23 mouse cellular contexts compared by ENCODE assay signal in the genomic region with DNA sequence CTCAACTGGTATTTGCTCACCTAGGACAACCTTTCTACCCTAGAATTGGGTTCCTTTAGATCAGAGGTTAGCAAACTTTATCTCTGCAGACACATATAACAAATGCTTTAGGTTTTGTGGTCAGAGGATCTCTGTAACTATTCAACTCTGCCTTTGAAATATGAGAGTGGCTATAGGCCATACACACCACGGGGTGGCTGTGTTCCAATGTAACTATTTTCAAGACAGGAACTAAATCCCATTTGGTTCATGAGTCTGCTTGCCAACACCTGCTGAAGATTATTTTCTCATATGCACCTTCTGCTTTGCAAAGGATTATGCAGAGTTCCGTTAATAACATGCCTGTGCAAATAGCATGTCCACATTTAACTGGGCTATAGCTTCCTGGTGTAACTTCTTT. TPM values are rescaled to one million over a fixed set of nuclear protein-coding genes. Genes with fewer than 3 reads are reported as not detected.
DNase-seq lines count a peak whose midpoint lies in the region; ATAC-seq and TF ChIP-seq lines count a peak whose summit lies in the region.
"Had no signal": no experiment of that assay in that cellular context is flagged by ENCODE, and none has a peak within 500 bp of the region (broad histone marks: within the 10 kb centered on the region; RNA-seq: fewer than 3 reads in every experiment).

No protein-coding gene starts in this region.

- no peak overlapping the region for H3K4me2 ChIP-seq in limb, embryonic 14.5 days (replicated peaks; ENCODE audit: low read depth, low read length, severe bottlenecking)
- H3K4me2 ChIP-seq: heart, embryonic 15.5 days; limb, embryonic 15.5 days; liver, embryonic 15.5 days; midbrain, embryonic 13.5 days; neural tube, embryonic 15.5 days had no signal

- H3K4me3 ChIP-seq in limb, embryonic 14.5 days (replicated peaks; ENCODE audit: low read length) = no peak overlapping the region
- no peak overlapping the region for H3K4me3 ChIP-seq in limb, embryonic 10.5 days
- H3K4me3 ChIP-seq: forebrain, embryonic 10.5 days; heart, embryonic 15.5 days; limb, embryonic 15.5 days; liver, embryonic 15.5 days; midbrain, embryonic 13.5 days; neural tube, embryonic 15.5 days had no signal

- no peak overlapping the region for H3K9ac ChIP-seq in limb, embryonic 14.5 days (ENCODE audit: low read depth, low read length, severe bottlenecking)
- H3K9ac ChIP-seq: forebrain, postnatal 0 days; heart, embryonic 15.5 days; limb, embryonic 15.5 days; liver, embryonic 15.5 days; midbrain, embryonic 13.5 days; neural tube, embryonic 15.5 days had no signal

- H3K4me1 ChIP-seq in limb, embryonic 14.5 days (ENCODE audit: control insufficient read depth, insufficient read depth, low read length) = 0 out of 2 replicates have a peak, but pooled peaks cover 5% of the 10 kb centered on the region
- no peaks in the 10 kb centered on the region for H3K4me1 ChIP-seq in limb, embryonic 10.5 days
- H3K4me1 ChIP-seq: forebrain, embryonic 10.5 days; heart, embryonic 15.5 days; liver, embryonic 15.5 days; midbrain, embryonic 13.5 days; neural tube, embryonic 15.5 days had no signal

- H3K9me3 ChIP-seq in limb, embryonic 14.5 days (ENCODE audit: control insufficient read depth, low read length) = no peaks in the 10 kb centered on the region
- H3K9me3 ChIP-seq in limb, embryonic 10.5 days (replicated peaks) = no peaks in the 10 kb centered on the region
- H3K9me3 ChIP-seq: forebrain, embryonic 10.5 days; heart, embryonic 15.5 days; limb, embryonic 15.5 days; liver, embryonic 15.5 days; midbrain, embryonic 13.5 days; neural tube, embryonic 15.5 days had no signal

- 18% methylated on average over 2 of the region's 2 CpGs for WGBS in limb, embryonic 14.5 days
- WGBS in limb, embryonic 10.5 days = 72% methylated on average over 2 of the region's 2 CpGs

- peaks cover 4% of the 10 kb centered on the region; the same call in 1 of the 2 replicates for H3K36me3 ChIP-seq in limb, embryonic 14.5 days (ENCODE audit: control insufficient read depth, insufficient read depth, low read length)
- H3K36me3 ChIP-seq in limb, embryonic 10.5 days = 0 out of 2 replicates have a peak, but pooled peaks cover 1% of the 10 kb centered on the region
- H3K36me3 ChIP-seq: heart, embryonic 15.5 days; limb, embryonic 15.5 days; liver, embryonic 15.5 days; neural tube, embryonic 15.5 days had no signal

- no peak for TF ChIP-seq POLR2A in limb, embryonic 14.5 days (IDR thresholded peaks at IDR 0.05; ENCODE audit: borderline replicate concordance, extremely low read depth, insufficient read depth, insufficient read length)
- no peak for TF ChIP-seq POLR2A in brain, embryonic 14.5 days (IDR thresholded peaks at IDR 0.05; ENCODE audit: borderline replicate concordance, extremely low read depth, insufficient read depth, insufficient read length, poor library complexity, severe bottlenecking)

- no peak overlapping the region for H3K27ac ChIP-seq in limb, embryonic 14.5 days (replicated peaks; ENCODE audit: low read depth, low read length)
- H3K27ac ChIP-seq in limb, embryonic 10.5 days = no peak overlapping the region
- H3K27ac ChIP-seq: forebrain, embryonic 10.5 days; heart, embryonic 15.5 days; limb, embryonic 15.5 days; liver, embryonic 15.5 days; macrophage; midbrain, embryonic 13.5 days; neural tube, embryonic 15.5 days had no signal

- peak; percentile 10 for DNase-seq in cerebellum, adult 11 months
- no peak for DNase-seq in cerebellum, postnatal 4 days (ENCODE audit: low spot score in 2 of 2)
- peak; percentile 52 for DNase-seq in limb, embryonic 14.5 days (ENCODE audit: low spot score)
- no peak for DNase-seq in limb, embryonic 10.5 days (ENCODE audit: low spot score)
- DNase-seq in brain, embryonic 14.5 days (ENCODE audit: low read depth) = peak; percentile 15
- no peak for DNase-seq in spleen, postnatal 10 days (ENCODE audit: low spot score in 2 of 2)
- DNase-seq in yolk sac, embryonic 10.5 days (ENCODE audit: low spot score) = no peak
- DNase-seq: adrenal gland, adult 2 months; embryo, embryonic 11 days; forebrain, postnatal 0 days; heart, adult 18-20 months; heart, postnatal 4 days; thymus, postnatal 25 days had no signal

- peak; percentile 55; the same call in 1 of the 2 replicates for ATAC-seq in limb, embryonic 14.5 days (ENCODE audit: low FRiP score, low read depth)
- ATAC-seq in megakaryocyte-erythroid progenitor cell, adult 5-6 weeks (replicated peaks; ENCODE audit: low FRiP score, low TSS enrichment, poor library complexity, severe bottlenecking) = peak; percentile 50; the same call in 1 of the 2 replicates
- ATAC-seq: forebrain, postnatal 0 days; hindbrain, embryonic 16.5 days; intestine, postnatal 0 days; midbrain, embryonic 13.5 days had no signal

- no peaks in the 10 kb centered on the region for H3K27me3 ChIP-seq in limb, embryonic 14.5 days (ENCODE audit: control insufficient read depth, insufficient read depth, low read length)
- H3K27me3 ChIP-seq in limb, embryonic 10.5 days (ENCODE audit: low read depth, poor library complexity, severe bottlenecking) = no peaks in the 10 kb centered on the region
- H3K27me3 ChIP-seq: heart, embryonic 15.5 days; limb, embryonic 15.5 days; liver, embryonic 15.5 days; midbrain, embryonic 13.5 days; neural tube, embryonic 15.5 days had no signal

- no peak for TF ChIP-seq CTCF in brain, embryonic 14.5 days (IDR thresholded peaks at IDR 0.05; ENCODE audit: borderline replicate concordance, extremely low read depth, insufficient read depth, insufficient read length)

RNA-seq across cellular contexts. Expression of gene Kansl1l, which starts 35.1 kb away (rescaled TPM):
- polyA plus RNA-seq in limb, embryonic 14.5 days (2012; rRNA removed) = 14.8 and 16.1 TPM in 2 replicates
- 15.3 and 16.1 TPM in 2 replicates for polyA plus RNA-seq in limb, embryonic 14.5 days (2014; fragmentation: Nextera tagmentation; extraction: Ambion mirVana)
- 10.6 and 16.2 TPM in 2 replicates for polyA plus RNA-seq in limb, embryonic 10.5 days (2016; fragmentation: Nextera tagmentation; extraction: Ambion mirVana)
- polyA plus RNA-seq in brain, embryonic 14.5 days (2012; rRNA removed) = 14.0 TPM in 2 replicates
- 28.2 and 36.1 TPM in 2 replicates for total RNA-seq in megakaryocyte-erythroid progenitor cell, adult 5-6 weeks (2014; fragmentation: Nextera tagmentation)
- 24.7 and 53.3 TPM in 2 replicates for total RNA-seq in megakaryocyte-erythroid progenitor cell, adult 5-6 weeks (2017)

Comparison
In these comparisons a context has a peak if more than half of its experiments do, and no peak if none do; other contexts are left out.
1. DNase-seq: peak in cerebellum, adult 11 months (single experiment), limb, embryonic 14.5 days (single experiment) and brain, embryonic 14.5 days (single experiment); none in cerebellum, postnatal 4 days (0 of 2), limb, embryonic 10.5 days (single experiment), spleen, postnatal 10 days (0 of 2) and yolk sac, embryonic 10.5 days (single experiment).